Mouse (Mus musculus) thymus, adult 2 months (tissue): Measurements from ENCODE around the gene Hmga2.
"Not testable (repeated sequence)": the region's sequence is repeated elsewhere in the genome, so short reads cannot be mapped to it uniquely, and the experiment has no call there.

Experiments
- CTCF ChIP-seq: fragments of 200-500 bp; IDR thresholded peaks from 2 replicates; pipeline ENCODE4 v1.5.1; 2012; ENCODE audit warnings: mild to moderate bottlenecking, control low read depth, low read length, moderate library complexity, borderline replicate concordance; ENCODE audit not compliant: control insufficient read depth, poor library complexity, insufficient read depth; ENCODE audit errors: extremely low read depth
- POLR2A ChIP-seq: fragments of 200-500 bp; IDR thresholded peaks from 2 replicates; pipeline ENCODE4 v1.6.1; 2012; ENCODE audit warnings: mild to moderate bottlenecking, low read length, control low read depth, moderate library complexity; ENCODE audit not compliant: control insufficient read depth, poor library complexity, insufficient read depth; ENCODE audit errors: extremely low read depth

DNA sequence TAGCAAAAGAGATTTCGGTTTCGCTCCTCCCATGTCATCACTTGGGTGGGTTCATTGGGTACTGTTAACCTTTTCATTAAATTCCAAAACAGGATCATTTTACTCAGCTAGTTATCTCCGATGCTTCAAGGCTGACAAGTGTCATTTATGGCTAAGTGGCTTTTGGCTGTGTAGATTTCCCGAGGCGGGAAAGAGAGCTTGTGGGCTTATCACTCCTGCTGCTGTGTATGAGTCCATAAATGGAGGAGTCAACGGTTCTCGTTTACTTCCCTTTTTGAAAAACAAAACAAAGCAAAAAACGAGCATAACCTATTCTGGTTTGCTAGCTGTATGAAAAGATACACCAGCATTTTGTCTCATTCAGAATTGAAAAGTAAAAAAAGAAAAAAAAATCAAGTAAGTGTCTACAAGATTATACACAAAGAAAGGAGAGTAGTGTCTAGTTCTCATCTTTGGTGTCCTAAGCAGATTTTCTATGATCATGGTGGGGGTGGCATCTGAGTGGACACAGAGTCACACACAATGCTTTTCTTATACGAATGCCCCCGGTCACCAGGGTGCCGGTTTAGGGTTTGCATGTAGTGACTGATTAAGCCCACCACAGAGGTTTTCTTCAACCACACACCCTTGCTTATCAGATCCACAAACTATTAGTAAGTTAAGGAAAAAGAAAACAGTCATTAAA lies 112.8 kb downstream of the Hmga2 start:
- not testable (repeated sequence) for TF ChIP-seq CTCF, POLR2A
